Mouse (Mus musculus) CH12.LX (cell line): ENCODE measurements around the gene Dll1.

ENCODE experiments used
- CTCF ChIP-seq, 2 experiments: IDR thresholded peaks in 1 of 2; conservative IDR thresholded peaks in 1 of 2; 2 replicates each; pipeline ENCODE4 v1.5.1; 2011 to 2012; ENCODE audit warnings: low read depth in 2 of 2, low read length in 2 of 2, improper control_type of control experiment in 1 of 2, inconsistent platforms in 1 of 2, mild to moderate bottlenecking in 1 of 2, moderate library complexity in 1 of 2
- MAFK ChIP-seq: IDR thresholded peaks from 2 replicates; pipeline ENCODE4 v1.6.1; 2011; ENCODE audit warnings: low read length, improper control_type of control experiment; ENCODE audit not compliant: insufficient replicate concordance
- MAZ ChIP-seq: IDR thresholded peaks from 2 replicates; pipeline ENCODE4 v1.6.1; 2012; ENCODE audit warnings: low read depth, mild to moderate bottlenecking, inconsistent platforms, low read length, improper control_type of control experiment, moderate library complexity

- TF ChIP-seq CTCF (conservative IDR thresholded peaks at IDR 0.05 in 1 of 2, IDR thresholded peaks at IDR 0.05 in 1 of 2; ENCODE audit: low read depth in 2 of 2, low read length in 2 of 2), result no peak
- TF ChIP-seq MAZ, result no peak
- TF ChIP-seq MAFK, result no peak
These were observed 50.5 kb downstream of the Dll1 start for GRCm38 (mm10) chr17:15325976-15326842.
